Mouse (Mus musculus) liver, embryonic 11.5 days (tissue): ENCODE data around the gene Gipc2. TPM values are rescaled to one million over a fixed set of nuclear protein-coding genes. Genes with fewer than 3 reads are reported as not detected.
A peak's percentile ranks its signal among the peaks of the same experiment; 100 is the strongest.

Experiments used
- ATAC-seq: fragments of 200-750 bp; cut with Nextera tagmentation; replicated peaks from 2 replicates; pipeline ENCODE4 v1.8.0; 2017; ENCODE audit warnings: moderate number of reproducible peaks, mild to moderate bottlenecking, moderate TSS enrichment, moderate library complexity; ENCODE audit not compliant: low FRiP score
- DNase-seq: peaks from one replicate; pipeline ENCODE4 v3.0.0-alpha.2; 2017; ENCODE audit warnings: low spot score
- H3K27ac ChIP-seq: fragments of 300-500 bp; sonication (generic); 2 replicates; pipeline ENCODE4 v1.5.1; 2014; ENCODE audit warnings: mild to moderate bottlenecking, low read depth, low read length, control low read depth
- H3K27me3 ChIP-seq: fragments of 300-500 bp; sonication (generic); replicated peaks from 2 replicates; pipeline ENCODE4 v1.6.1; 2014; ENCODE audit warnings: low read length, mixed read lengths; ENCODE audit not compliant: control insufficient read depth, insufficient read depth
- H3K36me3 ChIP-seq: fragments of 300-500 bp; sonication (generic); 2 replicates; pipeline ENCODE4 v1.6.1; 2014; ENCODE audit warnings: mild to moderate bottlenecking, low read length, moderate library complexity, mixed read lengths; ENCODE audit not compliant: control insufficient read depth, insufficient read depth
- H3K4me1 ChIP-seq: fragments of 300-500 bp; sonication (generic); replicated peaks from 2 replicates; pipeline ENCODE4 v1.6.1; 2014; ENCODE audit warnings: low read length, mixed read lengths; ENCODE audit not compliant: control insufficient read depth, insufficient read depth
- H3K4me2 ChIP-seq: fragments of 300-500 bp; sonication (generic); 2 replicates; pipeline ENCODE4 v1.6.1; 2014; ENCODE audit warnings: mild to moderate bottlenecking, control low read depth, moderate library complexity
- H3K4me3 ChIP-seq: fragments of 300-500 bp; sonication (generic); 2 replicates; pipeline ENCODE4 v1.5.1; 2014; ENCODE audit warnings: low read depth, low read length, control low read depth
- H3K9ac ChIP-seq: fragments of 300-500 bp; sonication (generic); 2 replicates; pipeline ENCODE4 v1.6.1; 2014; ENCODE audit warnings: low read depth, low read length, control low read depth
- H3K9me3 ChIP-seq: fragments of 300-500 bp; sonication (generic); 2 replicates; pipeline ENCODE4 v1.6.1; 2016; ENCODE audit warnings: low read length, inconsistent platforms, mixed read lengths; ENCODE audit not compliant: control insufficient read depth
- WGBS: fragments of 180-500 bp; shearing (Covaris S2); extraction: QIAGEN DNeasy Blood & Tissue Kit; methylation state at CpG from one replicate; pipeline ENCODE4 v1.1.7; 2014; 5-methylcytosine and 5-hydroxymethylcytosine counted together
- polyA plus RNA-seq: library from polyadenylated mRNA; unstranded; fragments of >200 nt; fragmentation: Nextera tagmentation; extraction: Ambion mirVana; gene quantifications from 2 replicates; pipeline ENCODE4 v1.2.1, GENCODE M21; 2014

Gene Gipc2
- polyA plus RNA-seq, 1 experiment from 2014 or later = 12.1 TPM

GRCm38 (mm10) chr3:152112664-152113063, 53.4 kb downstream of the Gipc2 start:
- Histone ChIP-seq H3K9ac (no peak overlapping the region), H3K36me3 (no peaks in the 10 kb centered on the region), H3K4me1 (peaks cover 16% of the 10 kb centered on the region), H3K27ac (no peak overlapping the region), H3K4me3 (no peak overlapping the region), H3K4me2 (no peak overlapping the region), H3K9me3 (no peaks in the 10 kb centered on the region), H3K27me3 (peaks cover 5% of the 10 kb centered on the region)
- DNase-seq = no peak
- 76% methylated on average over 8 of the region's 8 CpGs for WGBS
- ATAC-seq = no peak

GRCm38 (mm10) chr3:152111482-152111881, 54.5 kb downstream of the Gipc2 start:
- H3K4me2 ChIP-seq = no peak overlapping the region
- H3K9ac ChIP-seq = no peak overlapping the region
- ATAC-seq (no peak), DNase-seq (no peak)
- no peak overlapping the region for H3K27ac ChIP-seq
- H3K27me3 ChIP-seq = peaks cover 15% of the 10 kb centered on the region
- H3K9me3 ChIP-seq = no peaks in the 10 kb centered on the region
- 81% methylated on average over 4 of the region's 4 CpGs for WGBS
- peaks cover 25% of the 10 kb centered on the region for H3K4me1 ChIP-seq
- H3K36me3 ChIP-seq = no peaks in the 10 kb centered on the region
- no peak overlapping the region for H3K4me3 ChIP-seq

- ATAC-seq (no peak), DNase-seq (no peak)
- Histone ChIP-seq H3K9ac (no peak overlapping the region), H3K4me3 (no peak overlapping the region), H3K4me1 (peaks cover 27% of the 10 kb centered on the region), H3K27me3 (peaks cover 19% of the 10 kb centered on the region), H3K27ac (no peak overlapping the region), H3K4me2 (no peak overlapping the region), H3K36me3 (no peaks in the 10 kb centered on the region), H3K9me3 (no peaks in the 10 kb centered on the region)
- 11% methylated on average over 9 of the region's 9 CpGs for WGBS
Measured at GRCm38 (mm10) chr3:152111081-152111480, 54.9 kb downstream of the Gipc2 start.

GRCm38 (mm10) chr3:152109260-152109587, 56.8 kb downstream of the Gipc2 start:
- H3K9me3 ChIP-seq = no peaks in the 10 kb centered on the region
- H3K4me2 ChIP-seq = no peak overlapping the region
- H3K9ac ChIP-seq = no peak overlapping the region
- no peak overlapping the region for H3K27ac ChIP-seq
- H3K27me3 ChIP-seq = peaks cover 27% of the 10 kb centered on the region
- WGBS = 55% methylated on average over 7 of the region's 7 CpGs
- no peak overlapping the region for H3K4me3 ChIP-seq
- no peaks in the 10 kb centered on the region for H3K36me3 ChIP-seq
- DNase-seq (no peak), ATAC-seq (no peak)
- H3K4me1 ChIP-seq = peaks cover 20% of the 10 kb centered on the region

GRCm38 (mm10) chr3:152108560-152109259, 57.3 kb downstream of the Gipc2 start:
- DNase-seq (no peak), ATAC-seq (no peak)
- Histone ChIP-seq H3K27me3 (peaks cover 27% of the 10 kb centered on the region), H3K4me1 (peaks cover 17% of the 10 kb centered on the region), H3K9ac (no peak overlapping the region), H3K9me3 (no peaks in the 10 kb centered on the region), H3K4me3 (no peak overlapping the region), H3K4me2 (no peak overlapping the region), H3K27ac (no peak overlapping the region), H3K36me3 (no peaks in the 10 kb centered on the region)
- 35% methylated on average over 3 of the region's 3 CpGs for WGBS

GRCm38 (mm10) chr3:152108003-152108395, 58.0 kb downstream of the Gipc2 start:
- Histone ChIP-seq H3K27me3 (peaks cover 27% of the 10 kb centered on the region), H3K4me2 (peak overlapping the region; percentile 64; the same call in 1 of the 2 replicates), H3K9ac (no peak overlapping the region), H3K4me3 (no peak overlapping the region), H3K36me3 (no peaks in the 10 kb centered on the region), H3K9me3 (no peaks in the 10 kb centered on the region), H3K27ac (no peak overlapping the region), H3K4me1 (peaks cover 14% of the 10 kb centered on the region)
- DNase-seq (no peak), ATAC-seq (no peak)
- WGBS = 46% methylated on average over 5 of the region's 5 CpGs

- Histone ChIP-seq H3K27ac (no peak overlapping the region), H3K9me3 (no peaks in the 10 kb centered on the region), H3K4me2 (peak overlapping the region; percentile 64), H3K4me3 (peak overlapping the region; percentile 29), H3K36me3 (no peaks in the 10 kb centered on the region), H3K9ac (no peak overlapping the region), H3K27me3 (peaks cover 27% of the 10 kb centered on the region), H3K4me1 (peaks cover 14% of the 10 kb centered on the region)
- ATAC-seq (peak; percentile 28; the same call in 1 of the 2 replicates), DNase-seq (no peak)
- WGBS = 21% methylated on average over 30 of the region's 30 CpGs
Measured at GRCm38 (mm10) chr3:152107149-152108002, 58.7 kb downstream of the Gipc2 start.

GRCm38 (mm10) chr3:152106225-152107148, 59.5 kb downstream of the Gipc2 start:
- H3K4me2 ChIP-seq = peak overlapping the region; percentile 64
- no peak overlapping the region for H3K27ac ChIP-seq
- ATAC-seq (0 out of 2 replicates have a peak, but pooled peaks have one; percentile 5), DNase-seq (no peak)
- H3K36me3 ChIP-seq = no peaks in the 10 kb centered on the region
- peaks cover 27% of the 10 kb centered on the region for H3K27me3 ChIP-seq
- WGBS = 9% methylated on average over 28 of the region's 28 CpGs
- no peak overlapping the region for H3K9ac ChIP-seq
- peak overlapping the region; percentile 29 for H3K4me3 ChIP-seq
- H3K9me3 ChIP-seq = no peaks in the 10 kb centered on the region
- peaks cover 14% of the 10 kb centered on the region for H3K4me1 ChIP-seq
